Mouse (Mus musculus): Measurements from ENCODE around the gene Gstm4. TPM values are rescaled to one million over a fixed set of nuclear protein-coding genes. Genes with fewer than 3 reads are reported as not detected.

Gene Gstm4
- polyA plus RNA-seq (2012; rRNA removed) = 11.0 and 14.0 TPM in 2 replicates

DNA sequence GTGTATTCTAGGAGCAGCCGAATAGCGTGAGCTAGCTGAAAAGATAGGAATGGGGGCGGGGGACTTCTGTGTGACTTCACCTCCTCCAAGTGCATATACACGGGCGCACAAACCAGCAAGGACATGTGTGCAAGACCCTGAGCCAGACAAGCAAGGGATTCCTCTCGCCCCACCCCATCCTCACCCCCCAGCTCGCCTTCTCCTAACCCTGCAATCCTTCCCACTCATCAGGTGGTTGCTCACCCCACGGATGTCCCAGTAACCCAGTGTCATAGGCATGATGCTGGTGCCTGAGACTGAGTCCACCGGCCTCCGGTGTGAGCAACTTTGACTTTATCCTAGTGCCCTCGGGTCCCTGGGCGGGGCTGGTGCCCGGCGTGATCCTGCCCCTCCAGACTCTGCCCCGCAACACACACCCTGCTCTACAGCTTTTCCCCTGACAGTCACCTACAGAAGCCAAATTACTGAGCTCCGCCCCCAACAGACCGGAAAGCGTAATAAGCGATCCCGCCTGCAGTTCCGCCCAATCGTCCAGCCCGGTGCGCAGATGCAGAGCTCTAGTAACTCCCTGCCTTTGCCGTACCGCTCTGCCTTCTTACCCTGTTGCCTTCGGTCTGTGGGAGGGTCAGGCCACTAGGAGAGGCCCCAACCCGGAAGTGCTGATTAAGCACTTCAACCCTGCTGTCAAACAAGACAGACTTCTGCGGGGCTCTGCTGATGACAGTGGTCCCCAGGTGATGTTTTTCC is at the start of gene Gstm4:
Gene Gstm4 (minus strand): TSS at position 501 of the 747 bp plus-strand sequence.

DNA sequence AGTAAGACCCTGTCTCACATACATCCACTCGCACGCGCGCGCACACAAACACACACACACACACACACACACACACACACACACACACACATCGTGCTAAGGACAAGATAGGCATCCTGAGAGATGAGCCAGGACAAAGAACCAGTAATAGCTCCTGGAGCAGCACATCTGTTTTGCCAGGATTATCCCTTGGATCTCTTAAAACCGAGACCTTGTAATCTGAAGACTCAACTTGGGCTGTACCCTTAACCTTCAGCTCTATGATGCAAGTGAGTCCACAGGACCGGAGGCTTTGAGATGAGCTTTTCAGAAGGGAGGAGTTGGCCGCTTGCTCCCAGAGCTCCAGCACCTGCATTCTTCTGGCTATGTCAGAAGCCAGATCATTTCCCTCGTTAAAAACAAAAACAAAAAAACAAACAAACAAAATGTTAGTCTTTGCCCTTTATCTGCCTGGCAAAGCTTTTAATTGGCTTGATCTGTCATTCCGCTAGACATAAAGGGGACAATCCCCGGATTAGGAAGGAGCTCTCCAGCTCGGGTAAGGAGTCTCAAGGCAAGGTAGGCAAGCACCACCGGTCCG is 47.9 kb upstream of the Gstm4 start, which contains the start of gene Gnat2:
Gene Gnat2 (plus strand): TSS at position 254 of the 580 bp plus-strand sequence.

DNA sequence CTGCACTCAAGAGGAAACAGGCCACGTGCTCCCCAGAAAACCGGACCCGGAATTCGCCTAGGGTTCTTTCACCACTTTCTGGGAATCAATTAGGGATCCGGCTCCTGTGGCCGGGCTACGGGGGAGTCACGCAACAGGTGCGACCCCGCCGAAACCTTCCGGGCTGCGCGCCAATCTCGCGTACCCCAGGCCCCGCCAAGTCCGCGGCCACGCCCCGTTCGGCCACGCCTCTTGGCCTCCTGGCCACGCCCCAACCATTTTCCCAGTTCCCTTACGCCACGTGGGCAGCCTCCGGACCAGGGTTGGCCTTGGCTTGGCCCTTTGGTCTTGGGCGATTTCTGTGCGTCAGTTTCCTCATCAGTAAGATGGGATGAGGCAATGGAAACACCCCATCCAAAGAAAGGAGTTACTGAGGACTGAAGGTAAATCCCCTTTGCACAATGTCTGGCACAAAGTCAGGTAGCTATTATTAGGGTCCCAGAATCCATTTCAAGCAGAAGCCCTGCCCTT is 41.8 kb upstream of the Gstm4 start, which contains the start of gene Ampd2:
Gene Ampd2 (minus strand): TSS at position 182 of the 510 bp plus-strand sequence.

DNA sequence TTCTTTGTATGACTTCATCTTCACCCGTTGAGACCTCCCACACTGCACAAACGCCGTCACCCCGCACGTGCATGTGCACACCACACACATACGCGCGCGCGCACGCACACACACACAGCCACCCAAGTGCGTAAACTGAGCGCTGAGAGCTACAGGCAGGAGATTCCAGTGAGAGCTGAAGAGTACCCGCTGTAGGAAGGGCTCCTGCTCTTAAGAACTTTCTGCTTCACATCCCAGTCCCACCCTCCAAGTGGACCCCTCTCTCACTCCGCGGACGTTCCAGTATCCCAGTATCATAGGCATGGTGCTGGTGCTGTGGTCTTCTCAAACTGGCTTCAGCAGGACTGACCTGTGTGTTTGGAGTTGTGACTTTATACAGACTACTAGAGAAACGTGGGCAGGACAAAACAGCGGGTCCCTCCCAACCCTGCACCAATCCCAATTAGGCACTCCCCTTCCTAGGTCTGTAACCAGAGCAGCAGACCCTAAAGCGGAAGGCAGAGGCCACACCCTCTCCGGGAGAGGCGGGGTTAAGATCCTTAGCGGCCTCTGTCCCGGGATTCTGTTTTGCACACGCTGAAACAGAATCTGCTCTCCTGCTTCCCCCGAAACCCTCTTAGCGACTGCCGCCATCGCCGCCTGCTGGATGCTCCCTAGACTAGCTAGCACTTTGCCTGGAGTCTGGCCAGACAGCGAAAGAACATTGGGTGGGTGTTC is 27.1 kb downstream of the Gstm4 start, which contains the start of gene Gstm1:
Gene Gstm1 (minus strand): TSS at position 501 of the 717 bp plus-strand sequence.

Other genes starting within 250 kb of the Gstm4 start
- gene Eps8l3, start 167.7 kb downstream of the Gstm4 start, polyA plus RNA-seq (2012; rRNA removed) = 0.01 and 0.25 TPM in 2 replicates
- 90.3 and 108 TPM in 2 replicates for gene Gstm5, start 149.1 kb downstream of the Gstm4 start, polyA plus RNA-seq (2012; rRNA removed)
- gene Gstm7, start 113.1 kb downstream of the Gstm4 start, polyA plus RNA-seq (2012; rRNA removed) = 77.7 and 99.4 TPM in 2 replicates
- gene Gstm6, start 101.1 kb downstream of the Gstm4 start, polyA plus RNA-seq (2012; rRNA removed) = 12.9 and 18.0 TPM in 2 replicates
- 1.7 and 3.1 TPM in 2 replicates for gene Gstm3, start 75.6 kb downstream of the Gstm4 start, polyA plus RNA-seq (2012; rRNA removed)
- gene Gstm2, start 58.4 kb downstream of the Gstm4 start, polyA plus RNA-seq (2012; rRNA removed) = 13.2 and 19.6 TPM in 2 replicates
- 165 and 175 TPM in 2 replicates for gene Gstm1, start 26.9 kb downstream of the Gstm4 start, polyA plus RNA-seq (2012; rRNA removed)
- 41.3 and 56.1 TPM in 2 replicates for gene Ampd2, start 41.8 kb upstream of the Gstm4 start, polyA plus RNA-seq (2012; rRNA removed)
- gene Gnat2, start 47.9 kb upstream of the Gstm4 start, polyA plus RNA-seq (2012; rRNA removed) = 1.5 and 1.9 TPM in 2 replicates
- 36.8 and 37.1 TPM in 2 replicates for gene Gnai3, start 101.3 kb upstream of the Gstm4 start, polyA plus RNA-seq (2012; rRNA removed)
- 0.01 TPM in 1 of 2 replicates, not detected in the other for gene Gpr61, start 110.0 kb upstream of the Gstm4 start, polyA plus RNA-seq (2012; rRNA removed)
- 1.9 and 2.2 TPM in 2 replicates for gene Amigo1, start 141.4 kb upstream of the Gstm4 start, polyA plus RNA-seq (2012; rRNA removed)
- 1.8 and 1.9 TPM in 2 replicates for gene Cyb561d1, start 156.3 kb upstream of the Gstm4 start, polyA plus RNA-seq (2012; rRNA removed)
- gene Atxn7l2, start 166.0 kb upstream of the Gstm4 start, polyA plus RNA-seq (2012; rRNA removed) = 1.6 and 1.9 TPM in 2 replicates
- gene Sypl2, start 181.8 kb upstream of the Gstm4 start, polyA plus RNA-seq (2012; rRNA removed) = 0.03 and 0.06 TPM in 2 replicates
- 69.8 and 80.8 TPM in 2 replicates for gene Psma5, start 212.0 kb upstream of the Gstm4 start, polyA plus RNA-seq (2012; rRNA removed)
- 10.5 and 12.8 TPM in 2 replicates for gene Sort1, start 239.2 kb upstream of the Gstm4 start, polyA plus RNA-seq (2012; rRNA removed)

All from liver, embryonic 18 days (tissue).